Mouse (Mus musculus): ENCODE data around the gene Thnsl2.

- TF ChIP-seq CTCF (IDR thresholded peaks at IDR 0.05; ENCODE audit: low read depth, low read length): no peak
- no peak for TF ChIP-seq POLR2AphosphoS5 (IDR thresholded peaks at IDR 0.05; ENCODE audit: insufficient replicate concordance, low read depth, low read length)
- no peak for TF ChIP-seq TAL1 (conservative IDR thresholded peaks at IDR 0.05; ENCODE audit: low read depth, low read length)
These were observed 60.8 kb downstream of the Thnsl2 start for GRCm38 (mm10) chr6:71083441-71083840.
